Mouse (Mus musculus) right cerebral cortex, adult 18-20 months (tissue): ENCODE data around the gene Txndc9.
"Not testable (repeated sequence)": the region's sequence is repeated elsewhere in the genome, so short reads cannot be mapped to it uniquely, and the experiment has no call there.

Experiments
- DNase-seq: peaks from one replicate; pipeline ENCODE4 v3.0.0; 2022; ENCODE audit warnings: mixed read lengths

The Txndc9 gene

GRCm38 (mm10) chr1:37997867-37998266, at the start of gene Txndc9, which contains the start of gene Eif5b:
Gene Txndc9, minus strand, starts transcription at chr1:37997893.
Gene Eif5b, plus strand, starts transcription at chr1:37998010.
- DNase-seq = peak; percentile 98

- no peak for DNase-seq
These were observed 41.2 kb upstream of the Txndc9 start for GRCm38 (mm10) chr1:38038898-38039297.

- DNase-seq = no peak
These were observed 39.7 kb upstream of the Txndc9 start for GRCm38 (mm10) chr1:38037375-38037774.

- no peak for DNase-seq
These were observed 37.8 kb upstream of the Txndc9 start for GRCm38 (mm10) chr1:38035521-38035920.

- no peak for DNase-seq
These were observed 33.7 kb upstream of the Txndc9 start for GRCm38 (mm10) chr1:38031391-38031790.

GRCm38 (mm10) chr1:38027301-38027700, 29.6 kb upstream of the Txndc9 start:
- no peak for DNase-seq

- DNase-seq = no peak
These were observed 17.0 kb upstream of the Txndc9 start for GRCm38 (mm10) chr1:38014551-38015203.

- DNase-seq = no peak
These were observed 14.8 kb upstream of the Txndc9 start for GRCm38 (mm10) chr1:38012509-38012908.

GRCm38 (mm10) chr1:38012104-38012503, 14.4 kb upstream of the Txndc9 start:
- no peak for DNase-seq

GRCm38 (mm10) chr1:38011647-38012046, 14.0 kb upstream of the Txndc9 start:
- no peak for DNase-seq

GRCm38 (mm10) chr1:38006741-38007140, 9.0 kb upstream of the Txndc9 start:
- no peak for DNase-seq

GRCm38 (mm10) chr1:38003046-38003445, 5.4 kb upstream of the Txndc9 start:
- no peak for DNase-seq

GRCm38 (mm10) chr1:38001956-38002355, 4.3 kb upstream of the Txndc9 start:
- DNase-seq = no peak

- DNase-seq = no peak
These were observed 3.2 kb upstream of the Txndc9 start for GRCm38 (mm10) chr1:38000844-38001243.

- DNase-seq = no peak
These were observed 1.9 kb upstream of the Txndc9 start for GRCm38 (mm10) chr1:37999552-37999951.

- no peak for DNase-seq
These were observed 892 bp upstream of the Txndc9 start for GRCm38 (mm10) chr1:37998371-37999199.

- DNase-seq = peak; percentile 99
These were observed 712 bp downstream of the Txndc9 start for GRCm38 (mm10) chr1:37996877-37997484.

- no peak for DNase-seq
These were observed 1.5 kb downstream of the Txndc9 start for GRCm38 (mm10) chr1:37996226-37996625.

GRCm38 (mm10) chr1:37987856-37988255, 9.8 kb downstream of the Txndc9 start:
- no peak for DNase-seq

- peak; percentile 22 for DNase-seq
These were observed 11.8 kb downstream of the Txndc9 start for GRCm38 (mm10) chr1:37985764-37986323.

- no peak for DNase-seq
These were observed 13.4 kb downstream of the Txndc9 start for GRCm38 (mm10) chr1:37984326-37984725.

- DNase-seq = no peak
These were observed 20.4 kb downstream of the Txndc9 start for GRCm38 (mm10) chr1:37977303-37977702.

GRCm38 (mm10) chr1:37976666-37977065, 21.0 kb downstream of the Txndc9 start:
- not testable (repeated sequence) for DNase-seq
